Mouse (Mus musculus) heart, adult 9 months (tissue): Measurements from ENCODE around the gene Adgrg2.

Experiments
- DNase-seq, 2 experiments: peaks; one replicate each; pipeline ENCODE4 v3.0.0; 2022; ENCODE audit warnings: low spot score in 2 of 2

The Adgrg2 gene

GRCm38 (mm10) chrX:160502048-160503041 lies 111.9 kb downstream of the Adgrg2 start, which contains the start of gene Phka2:
TSS of gene Phka2 (plus strand) at chrX:160502166.
- DNase-seq = peak; percentile 78 to 87

DNA sequence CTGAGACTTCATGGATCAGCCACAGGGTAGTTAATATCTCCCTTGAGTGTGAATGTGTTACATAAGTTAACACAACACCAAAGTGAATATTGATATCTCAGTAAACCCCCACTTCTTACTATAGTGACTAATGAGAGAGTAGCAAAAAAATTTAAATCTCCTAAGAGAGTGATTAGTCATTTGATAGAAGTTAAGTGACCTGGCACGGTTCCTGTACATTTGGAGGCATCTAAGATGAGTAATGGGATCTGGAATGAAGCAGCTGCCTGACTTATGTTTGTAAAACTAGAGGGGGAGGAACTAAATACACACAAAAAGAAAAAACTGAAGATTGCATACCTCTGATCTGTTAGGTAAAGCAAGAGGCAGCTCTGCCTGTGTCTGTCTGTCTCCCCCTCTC lies 118.6 kb downstream of the Adgrg2 start:
- DNase-seq = no peak

DNA sequence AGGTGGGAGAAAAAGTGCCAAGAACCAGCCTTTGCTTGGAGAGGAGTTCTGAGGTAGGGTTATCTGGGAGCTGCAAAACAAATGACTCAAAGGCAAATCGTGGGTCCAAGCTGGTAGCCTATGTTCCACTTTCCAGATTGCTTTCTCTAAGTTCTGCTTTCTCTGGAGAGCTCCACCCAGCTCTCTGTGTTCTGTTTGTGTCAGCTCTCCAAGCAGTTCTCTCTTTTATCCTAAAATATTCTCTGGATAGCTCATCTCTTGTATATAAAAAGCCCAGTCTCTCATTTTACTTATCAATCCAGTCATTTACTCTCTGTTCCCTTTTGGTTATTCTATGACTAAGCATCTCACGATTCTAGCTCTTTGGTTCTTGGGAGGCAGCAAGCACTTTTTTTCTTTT lies 119.7 kb downstream of the Adgrg2 start:
- peak in 1 of 2 experiments; percentile 21 for DNase-seq

GRCm38 (mm10) chrX:160516027-160516426 lies 125.5 kb downstream of the Adgrg2 start:
- no peak for DNase-seq

DNA sequence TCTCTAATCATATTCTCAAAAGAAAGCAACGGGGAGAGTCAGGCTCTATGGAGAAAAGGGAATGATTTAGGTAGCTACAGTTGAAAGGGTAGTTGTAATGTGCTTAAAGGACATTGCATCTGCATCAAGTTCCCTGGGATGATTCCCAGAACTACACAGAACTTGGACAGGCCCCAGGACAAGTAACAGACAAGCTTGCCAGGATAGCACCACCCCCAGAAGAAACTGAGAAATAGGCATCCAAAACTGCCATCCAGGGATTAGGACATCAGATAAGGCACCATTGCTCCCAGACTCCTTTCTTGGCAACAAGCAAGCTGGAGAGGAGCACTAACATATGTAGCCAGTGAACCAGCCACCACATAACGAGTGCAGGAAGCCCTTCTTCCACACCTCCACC lies 152.3 kb downstream of the Adgrg2 start:
- peak; percentile 3 to 23 for DNase-seq
